ENCODE assay signal across 27 mouse cellular contexts in genomic region chr2:37684864-37685263, GRCm38 (mm10). TPM values are rescaled to one million over a fixed set of nuclear protein-coding genes. Genes with fewer than 3 reads are reported as not detected.
DNase-seq lines count a peak whose midpoint lies in the region; ATAC-seq and TF ChIP-seq lines count a peak whose summit lies in the region.
"Had no signal": no experiment of that assay in that cellular context is flagged by ENCODE, and none has a peak within 500 bp of the region (broad histone marks: within the 10 kb centered on the region; RNA-seq: fewer than 3 reads in every experiment).

No protein-coding gene starts in this region.

- no peak overlapping the region for H3K9ac ChIP-seq in intestine, postnatal 0 days (ENCODE audit: low read depth, low read length)
- H3K9ac ChIP-seq in intestine, embryonic 16.5 days (ENCODE audit: low read depth, low read length), result no peak overlapping the region
- no peak overlapping the region for H3K9ac ChIP-seq in lung, embryonic 14.5 days
- H3K9ac ChIP-seq in MEL (ENCODE audit: control insufficient read depth, low read depth, low read length, poor library complexity, severe bottlenecking), result no peak overlapping the region
- H3K9ac ChIP-seq: forebrain, embryonic 13.5 days; heart, embryonic 13.5 days; hindbrain, embryonic 15.5 days; limb, embryonic 15.5 days; liver, embryonic 13.5 days had no signal

- H3K9me3 ChIP-seq in intestine, postnatal 0 days (ENCODE audit: control insufficient read depth), result no peaks in the 10 kb centered on the region
- H3K9me3 ChIP-seq in intestine, embryonic 16.5 days (ENCODE audit: control insufficient read depth, low read length), result no peaks in the 10 kb centered on the region
- H3K9me3 ChIP-seq in lung, embryonic 14.5 days (ENCODE audit: low read depth, low read length), result no peaks in the 10 kb centered on the region
- H3K9me3 ChIP-seq in MEL (replicated peaks; ENCODE audit: insufficient read depth, low read length), result no peaks in the 10 kb centered on the region
- H3K9me3 ChIP-seq: forebrain, embryonic 13.5 days; heart, embryonic 13.5 days; hindbrain, embryonic 10.5 days; hindbrain, embryonic 15.5 days; limb, embryonic 10.5 days; limb, embryonic 15.5 days; liver, embryonic 13.5 days had no signal

- H3K4me1 ChIP-seq in intestine, postnatal 0 days (replicated peaks; ENCODE audit: control insufficient read depth, insufficient read depth, low read length), result no peaks in the 10 kb centered on the region
- H3K4me1 ChIP-seq in intestine, embryonic 16.5 days (ENCODE audit: control insufficient read depth, insufficient read depth, low read length), result peaks cover 4% of the 10 kb centered on the region
- H3K4me1 ChIP-seq in lung, embryonic 14.5 days (ENCODE audit: insufficient read depth), result no peaks in the 10 kb centered on the region
- H3K4me1 ChIP-seq in MEL (ENCODE audit: control insufficient read depth in 1 of 2, insufficient read depth in 2 of 2, low read length in 2 of 2), result no peaks in the 10 kb centered on the region
- H3K4me1 ChIP-seq: forebrain, embryonic 13.5 days; hindbrain, embryonic 10.5 days; hindbrain, embryonic 15.5 days; limb, embryonic 10.5 days; limb, embryonic 15.5 days had no signal

- H3K4me3 ChIP-seq in intestine, postnatal 0 days (ENCODE audit: low read depth, low read length), result no peak overlapping the region
- no peak overlapping the region for H3K4me3 ChIP-seq in intestine, embryonic 16.5 days (ENCODE audit: low read length)
- H3K4me3 ChIP-seq in lung, embryonic 14.5 days (ENCODE audit: low read depth, low read length), result no peak overlapping the region
- H3K4me3 ChIP-seq in MEL (ENCODE audit: control insufficient read depth in 1 of 2, insufficient read depth in 1 of 2, low read depth in 2 of 2, low read length in 2 of 2), result no peak overlapping the region
- H3K4me3 ChIP-seq: forebrain, embryonic 13.5 days; heart, embryonic 13.5 days; hindbrain, embryonic 10.5 days; hindbrain, embryonic 15.5 days; limb, embryonic 10.5 days; limb, embryonic 15.5 days; liver, embryonic 13.5 days had no signal

- whole genome bisulfite sequencing in intestine, postnatal 0 days, result 97% methylated on average over 1 of the region's 1 CpGs
- WGBS in intestine, embryonic 16.5 days, result 93% methylated on average over 1 of the region's 1 CpGs
- 100% methylated on average over 1 of the region's 1 CpGs for WGBS in lung, embryonic 14.5 days

- H3K79me2 ChIP-seq in MEL (ENCODE audit: control insufficient read depth, insufficient read depth, low read length, poor library complexity), result peaks cover 8% of the 10 kb centered on the region

- TF ChIP-seq POLR2A in MEL (IDR thresholded peaks at IDR 0.05; ENCODE audit: control insufficient read depth in 1 of 2, insufficient read depth in 1 of 2, low read depth in 1 of 2, low read length in 2 of 2, poor library complexity in 1 of 2), result no peak

- TF ChIP-seq CTCF in intestine, postnatal 0 days (IDR thresholded peaks at IDR 0.05; ENCODE audit: low read depth), result peak; percentile 42
- TF ChIP-seq CTCF in lung, embryonic 14.5 days (IDR thresholded peaks at IDR 0.05; ENCODE audit: low read depth), result 0 out of 2 replicates have a peak, but pooled peaks have one; percentile 8
- peak in 2 of 3 experiments; percentile 6 to 14; a peak in 2 of 6 replicates for TF ChIP-seq CTCF in MEL (IDR thresholded peaks at IDR 0.05 in 2 of 3, conservative IDR thresholded peaks at IDR 0.05 in 1 of 3; ENCODE audit: control insufficient read depth in 1 of 3, insufficient read depth in 1 of 3, low read depth in 2 of 3, low read length in 3 of 3, poor library complexity in 1 of 3, severe bottlenecking in 1 of 3)

- H3K36me3 ChIP-seq in intestine, postnatal 0 days (ENCODE audit: control insufficient read depth, insufficient read depth), result no peaks in the 10 kb centered on the region
- no peaks in the 10 kb centered on the region for H3K36me3 ChIP-seq in intestine, embryonic 16.5 days (ENCODE audit: control insufficient read depth, insufficient read depth, low read length)
- no peaks in the 10 kb centered on the region for H3K36me3 ChIP-seq in lung, embryonic 14.5 days (ENCODE audit: insufficient read depth)
- H3K36me3 ChIP-seq in MEL (ENCODE audit: control insufficient read depth in 1 of 2, insufficient read depth in 2 of 2, low read length in 2 of 2), result peaks cover 0 to 5% of the 10 kb centered on the region in 2 experiments; a peak in 2 of 4 replicates
- H3K36me3 ChIP-seq: heart, embryonic 13.5 days; hindbrain, embryonic 15.5 days; limb, embryonic 10.5 days; limb, embryonic 15.5 days; liver, embryonic 13.5 days had no signal

- no peak overlapping the region for H3K27ac ChIP-seq in intestine, postnatal 0 days (ENCODE audit: low read depth, low read length)
- H3K27ac ChIP-seq in intestine, embryonic 16.5 days (ENCODE audit: low read length), result no peak overlapping the region
- no peak overlapping the region for H3K27ac ChIP-seq in lung, embryonic 14.5 days (ENCODE audit: low read depth)
- H3K27ac ChIP-seq in MEL (ENCODE audit: control insufficient read depth, low read depth, low read length), result no peak overlapping the region
- H3K27ac ChIP-seq: forebrain, embryonic 13.5 days; heart, embryonic 13.5 days; hindbrain, embryonic 10.5 days; hindbrain, embryonic 15.5 days; limb, embryonic 10.5 days; limb, embryonic 15.5 days; liver, embryonic 13.5 days had no signal

- no peak for TF ChIP-seq EP300 in MEL (IDR thresholded peaks at IDR 0.05; ENCODE audit: low read depth in 1 of 2, low read length in 2 of 2)

- H3K4me2 ChIP-seq in intestine, postnatal 0 days (replicated peaks; ENCODE audit: low read depth), result no peak overlapping the region
- H3K4me2 ChIP-seq in intestine, embryonic 16.5 days (ENCODE audit: low read depth, low read length), result no peak overlapping the region
- H3K4me2 ChIP-seq in lung, embryonic 14.5 days, result no peak overlapping the region
- H3K4me2 ChIP-seq: forebrain, embryonic 13.5 days; heart, embryonic 13.5 days; hindbrain, embryonic 15.5 days; limb, embryonic 15.5 days; liver, embryonic 13.5 days; midbrain, embryonic 11.5 days had no signal

- no peaks in the 10 kb centered on the region for H3K27me3 ChIP-seq in intestine, postnatal 0 days (replicated peaks; ENCODE audit: control insufficient read depth, insufficient read depth, low read length)
- no peaks in the 10 kb centered on the region for H3K27me3 ChIP-seq in intestine, embryonic 16.5 days (replicated peaks; ENCODE audit: control insufficient read depth, insufficient read depth, low read length)
- H3K27me3 ChIP-seq in lung, embryonic 14.5 days (ENCODE audit: insufficient read depth, low read length), result no peaks in the 10 kb centered on the region
- H3K27me3 ChIP-seq in MEL (ENCODE audit: control insufficient read depth in 1 of 2, insufficient read depth in 2 of 2, low read length in 2 of 2), result no peaks in the 10 kb centered on the region
- H3K27me3 ChIP-seq: forebrain, embryonic 13.5 days; heart, embryonic 13.5 days; hindbrain, embryonic 15.5 days; limb, embryonic 15.5 days; liver, embryonic 13.5 days had no signal

- DNase-seq in lung, embryonic 14.5 days, result no peak
- no peak for DNase-seq in lung, postnatal 36 days
- DNase-seq in MEL (ENCODE audit: low read depth, low spot score), result no peak
- DNase-seq in frontal cortex, postnatal 14 days (ENCODE audit: low spot score in 2 of 2), result no peak
- DNase-seq in thymus, postnatal 4 days, result no peak
- DNase-seq: adrenal gland, adult 2 months; adrenal gland, postnatal 36 days; cerebellum, adult 18-20 months; cerebellum, postnatal 10 days; heart, postnatal 10 days; kidney, adult 9 months; kidney, postnatal 25 days; liver, embryonic 13.5 days; lung, adult 2 months; right cerebral cortex, adult 18-20 months had no signal

- ATAC-seq in intestine, postnatal 0 days, result no peak
- ATAC-seq in intestine, embryonic 16.5 days, result no peak
- ATAC-seq in lung, embryonic 14.5 days (ENCODE audit: insufficient read depth), result no peak
- ATAC-seq: activated CD4-positive, CD25-positive, alpha-beta regulatory T cell, adult 4 months; forebrain, embryonic 13.5 days; inflammation-experienced regulatory T-cells, adult 6 months; midbrain, embryonic 16.5 days had no signal

- no peak for TF ChIP-seq RAD21 in MEL (IDR thresholded peaks at IDR 0.05; ENCODE audit: low read depth, low read length)

TF ChIP-seq in MEL, 35 proteins besides CTCF, POLR2A, EP300 and RAD21:
- TF ChIP-seq MYC (IDR thresholded peaks at IDR 0.05; ENCODE audit: low read depth, low read length), result no peak
- no peak for TF ChIP-seq MAZ (IDR thresholded peaks at IDR 0.05; ENCODE audit: low read depth, low read length)
- TF ChIP-seq ZMIZ1 (IDR thresholded peaks at IDR 0.05; ENCODE audit: low read depth, low read length), result no peak
- TF ChIP-seq JUND (IDR thresholded peaks at IDR 0.05; ENCODE audit: low read depth, low read length), result no peak
- no peak for TF ChIP-seq SIN3A (IDR thresholded peaks at IDR 0.05; ENCODE audit: low read length)
- no peak for TF ChIP-seq ELF1 (IDR thresholded peaks at IDR 0.05; ENCODE audit: low read depth, low read length)
- no peak for TF ChIP-seq CHD1 (IDR thresholded peaks at IDR 0.05; ENCODE audit: low read depth, low read length)
- no peak for TF ChIP-seq MAX (IDR thresholded peaks at IDR 0.05; ENCODE audit: low read length)
- TF ChIP-seq MXI1 (IDR thresholded peaks at IDR 0.05; ENCODE audit: low read depth, low read length), result no peak
- TF ChIP-seq NRF1 (IDR thresholded peaks at IDR 0.05; ENCODE audit: insufficient read depth, low read depth, low read length, poor library complexity, severe bottlenecking), result no peak
- TF ChIP-seq HCFC1 (IDR thresholded peaks at IDR 0.05; ENCODE audit: low read depth, low read length), result no peak
- no peak for TF ChIP-seq TAL1 (IDR thresholded peaks at IDR 0.05; ENCODE audit: low read length)
- no peak for TF ChIP-seq TCF12 (IDR thresholded peaks at IDR 0.05; ENCODE audit: low read depth, low read length)
- TF ChIP-seq ZNF384 (IDR thresholded peaks at IDR 0.05; ENCODE audit: low read depth, low read length), result no peak
- TF ChIP-seq GABPA (IDR thresholded peaks at IDR 0.05; ENCODE audit: low read depth, low read length), result no peak
- TF ChIP-seq E2F4 (IDR thresholded peaks at IDR 0.05; ENCODE audit: borderline replicate concordance, low read depth, low read length), result no peak
- TF ChIP-seq RCOR1 (IDR thresholded peaks at IDR 0.05; ENCODE audit: low read depth, low read length), result no peak
- TF ChIP-seq USF1 (IDR thresholded peaks at IDR 0.05; ENCODE audit: low read depth, low read length), result no peak
- TF ChIP-seq ETS1 (IDR thresholded peaks at IDR 0.05; ENCODE audit: low read depth, low read length), result no peak
- no peak for TF ChIP-seq NELFE (IDR thresholded peaks at IDR 0.05; ENCODE audit: low read depth, low read length)

RNA-seq across cellular contexts. Expression of gene Strbp, which starts 18.8 kb away (rescaled TPM):
- polyA plus RNA-seq in intestine, postnatal 0 days (2015; fragmentation: Nextera tagmentation; extraction: Ambion mirVana), result 20.4 and 22.5 TPM in 2 replicates
- 27.5 and 28.3 TPM in 2 replicates for polyA plus RNA-seq in intestine, embryonic 16.5 days (2015; fragmentation: Nextera tagmentation; extraction: Ambion mirVana)
- 35.5 and 39.9 TPM in 2 replicates for polyA plus RNA-seq in lung, embryonic 14.5 days (2014; fragmentation: Nextera tagmentation; extraction: Ambion mirVana)
- 30.6 and 38.8 TPM in 2 replicates for total RNA-seq in MEL (2012; rRNA removed)
- polyA plus RNA-seq in MEL (2012; ENCODE audit: insufficient read depth in 1 of 2, insufficient read length in 2 of 2, low read depth in 1 of 2, low replicate concordance in 2 of 2, missing spikeins in 1 of 2), result 100 to 1,000 TPM in 1 of 2 experiments, 10 to 100 TPM in 1; 59.8 to 123 TPM
